Mouse (Mus musculus): Measurements from ENCODE around the gene Tbl1xr1. TPM values are rescaled to one million over a fixed set of nuclear protein-coding genes. Genes with fewer than 3 reads are reported as not detected.

Tbl1xr1 gene
- total RNA-seq (2017): 106 and 133 TPM in 2 replicates

GRCm38 (mm10) chr3:22076561-22076935, at the start of gene Tbl1xr1:
Gene Tbl1xr1, plus strand, starts transcription at chr3:22076652.
- ATAC-seq (replicated peaks; ENCODE audit: low read depth, poor library complexity, severe bottlenecking): peak; percentile 40

DNA sequence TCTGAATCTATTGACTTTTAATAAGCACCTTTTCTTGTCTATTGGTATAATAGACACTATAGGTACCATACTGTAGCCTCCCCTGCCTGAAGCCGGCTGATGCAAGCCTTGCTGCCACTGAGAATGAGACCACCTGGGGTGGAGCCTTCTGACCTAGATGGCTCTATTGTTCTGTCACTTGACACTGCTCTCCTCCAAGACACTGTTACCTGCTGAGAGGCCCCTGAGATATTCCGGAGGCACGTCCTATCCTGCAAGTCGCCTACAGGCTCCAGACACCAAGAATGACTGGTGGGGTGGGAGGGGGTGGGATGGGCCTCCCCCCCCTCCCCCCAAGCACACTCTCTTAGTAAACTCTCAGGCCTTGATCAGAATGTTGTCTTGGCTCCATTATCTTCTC, 38.4 kb upstream of the Tbl1xr1 start:
- no peak for ATAC-seq (replicated peaks; ENCODE audit: low read depth, poor library complexity, severe bottlenecking)

DNA sequence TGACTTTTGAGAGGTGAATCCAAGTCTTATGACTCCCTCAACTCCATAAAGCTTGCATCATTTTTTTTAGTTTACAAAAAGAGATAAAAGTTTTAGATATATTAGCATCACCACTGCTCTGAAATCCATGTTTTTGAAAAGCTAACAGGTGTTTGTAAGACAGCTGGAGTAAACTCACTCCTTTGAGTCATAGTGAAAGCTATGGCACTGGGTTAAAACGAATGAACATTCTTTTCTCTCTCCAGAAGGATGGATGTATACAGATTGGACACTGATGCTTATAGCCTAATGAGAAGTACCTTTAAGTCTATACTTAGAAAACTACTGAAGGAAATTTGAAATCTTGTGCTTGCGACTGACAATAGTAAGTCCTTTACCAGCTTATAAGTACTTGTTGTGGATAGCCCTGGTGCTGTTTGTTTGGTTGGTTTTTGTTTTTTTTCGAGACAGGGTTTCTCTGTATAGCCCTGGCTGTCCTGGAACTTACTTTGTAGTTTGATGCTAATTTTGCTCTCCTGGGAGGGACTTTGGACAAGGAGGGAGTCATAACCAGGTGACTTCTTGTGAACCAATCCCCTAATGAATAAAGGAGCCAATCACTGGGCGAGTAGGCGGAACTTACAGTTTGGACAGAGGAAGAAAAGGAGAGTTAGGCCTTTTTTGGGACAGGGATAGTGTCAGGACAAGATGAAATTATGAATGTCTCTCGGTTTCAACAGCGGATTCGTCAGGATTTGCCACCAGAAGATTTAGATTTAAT, 37.2 kb upstream of the Tbl1xr1 start:
- no peak for ATAC-seq (replicated peaks; ENCODE audit: low read depth, poor library complexity, severe bottlenecking)

- ATAC-seq (replicated peaks; ENCODE audit: low read depth, poor library complexity, severe bottlenecking): no peak
These were observed 35.8 kb upstream of the Tbl1xr1 start for GRCm38 (mm10) chr3:22040627-22041026.

GRCm38 (mm10) chr3:22047203-22047602, 29.2 kb upstream of the Tbl1xr1 start:
- ATAC-seq (replicated peaks; ENCODE audit: low read depth, poor library complexity, severe bottlenecking): no peak

- no peak for ATAC-seq (replicated peaks; ENCODE audit: low read depth, poor library complexity, severe bottlenecking)
These were observed 19.7 kb upstream of the Tbl1xr1 start for GRCm38 (mm10) chr3:22056664-22057328.

- ATAC-seq (replicated peaks; ENCODE audit: low read depth, poor library complexity, severe bottlenecking): 0 out of 2 replicates have a peak, but pooled peaks have one; percentile 29
These were observed 18.1 kb upstream of the Tbl1xr1 start for GRCm38 (mm10) chr3:22058206-22058804.

- 0 out of 2 replicates have a peak, but pooled peaks have one; percentile 29 for ATAC-seq (replicated peaks; ENCODE audit: low read depth, poor library complexity, severe bottlenecking)
These were observed 15.3 kb upstream of the Tbl1xr1 start for GRCm38 (mm10) chr3:22061163-22061562.

GRCm38 (mm10) chr3:22068621-22069020, 7.8 kb upstream of the Tbl1xr1 start:
- ATAC-seq (replicated peaks; ENCODE audit: low read depth, poor library complexity, severe bottlenecking): no peak

- no peak for ATAC-seq (replicated peaks; ENCODE audit: low read depth, poor library complexity, severe bottlenecking)
These were observed 2.5 kb upstream of the Tbl1xr1 start for GRCm38 (mm10) chr3:22073916-22074315.

DNA sequence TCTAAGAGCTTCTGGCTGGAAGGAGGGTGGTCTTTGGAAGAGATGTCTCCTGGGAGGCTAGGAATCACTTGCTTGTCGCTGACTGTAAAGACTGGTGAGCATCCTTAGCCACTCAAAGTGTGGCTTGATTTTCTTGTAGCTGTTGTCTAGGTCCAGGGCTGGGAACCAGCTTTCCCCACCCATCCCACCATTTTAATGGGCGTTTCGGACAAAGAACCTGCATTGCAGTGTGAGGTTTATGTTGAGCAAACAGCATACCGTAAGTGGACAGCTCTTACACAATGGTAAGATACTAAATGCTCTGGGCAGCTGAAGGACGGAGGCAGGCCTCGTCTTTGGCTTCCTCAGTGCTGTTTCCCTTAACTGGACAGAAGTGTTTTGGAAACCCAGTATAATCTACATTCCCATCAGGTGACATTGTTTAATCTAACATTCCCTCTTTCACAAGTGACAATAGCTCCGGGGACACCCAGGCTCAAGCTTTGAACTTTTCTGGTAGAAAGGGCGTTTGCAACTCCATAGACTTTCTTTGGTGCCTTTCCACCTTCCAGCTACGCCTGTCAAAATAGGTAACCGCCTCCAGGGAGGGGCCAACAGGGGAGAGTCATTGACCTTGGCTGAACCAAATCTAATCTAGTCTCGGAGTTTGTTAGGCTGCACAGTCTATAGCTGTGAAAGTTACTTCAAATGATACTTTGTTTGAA, 1.7 kb upstream of the Tbl1xr1 start:
- 0 out of 2 replicates have a peak, but pooled peaks have one; percentile 9 for ATAC-seq (replicated peaks; ENCODE audit: low read depth, poor library complexity, severe bottlenecking)

- no peak for ATAC-seq (replicated peaks; ENCODE audit: low read depth, poor library complexity, severe bottlenecking)
These were observed 950 bp upstream of the Tbl1xr1 start for GRCm38 (mm10) chr3:22075517-22075886.

GRCm38 (mm10) chr3:22075887-22076560, 428 bp upstream of the Tbl1xr1 start:
- ATAC-seq (replicated peaks; ENCODE audit: low read depth, poor library complexity, severe bottlenecking): peak; percentile 60

GRCm38 (mm10) chr3:22076936-22077656, 644 bp downstream of the Tbl1xr1 start:
- peak; percentile 43 for ATAC-seq (replicated peaks; ENCODE audit: low read depth, poor library complexity, severe bottlenecking)

GRCm38 (mm10) chr3:22077657-22078475, 1.4 kb downstream of the Tbl1xr1 start:
- no peak for ATAC-seq (replicated peaks; ENCODE audit: low read depth, poor library complexity, severe bottlenecking)

GRCm38 (mm10) chr3:22078529-22078928, 2.1 kb downstream of the Tbl1xr1 start:
- no peak for ATAC-seq (replicated peaks; ENCODE audit: low read depth, poor library complexity, severe bottlenecking)

DNA sequence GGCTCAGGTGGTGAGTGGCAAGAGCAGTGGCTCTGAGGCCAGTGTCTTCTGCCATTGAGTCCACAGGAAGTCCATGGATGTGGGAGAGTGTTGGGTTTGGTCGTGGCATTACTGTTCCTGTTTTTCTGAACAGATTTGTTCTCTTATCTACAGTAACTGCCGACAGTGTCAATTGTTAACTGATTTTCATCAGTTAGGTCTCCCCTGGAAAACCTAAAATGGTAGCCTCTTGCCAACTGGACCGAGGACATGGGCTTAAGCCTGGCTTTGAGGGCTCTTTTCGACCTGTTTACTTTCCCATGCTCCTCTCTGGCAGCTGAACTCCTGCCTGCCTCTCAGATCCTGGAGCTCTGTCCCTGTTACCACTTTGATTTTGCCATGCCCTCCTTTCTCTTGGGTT, 5.4 kb downstream of the Tbl1xr1 start:
- peak; percentile 37 for ATAC-seq (replicated peaks; ENCODE audit: low read depth, poor library complexity, severe bottlenecking)

DNA sequence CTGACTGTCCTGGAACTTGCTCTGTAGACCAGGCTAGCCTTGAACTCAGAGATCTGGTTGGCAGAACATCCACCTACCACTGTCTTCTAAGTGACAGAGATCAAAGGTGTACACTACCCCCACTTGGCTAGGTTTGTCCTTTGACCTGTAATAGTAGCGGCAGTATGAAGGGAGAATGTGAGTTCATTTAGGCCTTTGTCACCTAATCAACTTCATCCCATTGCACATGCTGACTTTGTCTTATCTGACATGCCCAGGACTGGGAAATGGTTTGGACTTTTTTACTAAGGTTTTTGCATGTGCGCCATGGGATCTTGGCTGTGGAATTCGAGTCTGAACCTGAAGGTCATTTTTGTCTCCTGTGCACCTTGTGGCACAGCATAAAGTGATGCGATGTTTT, 6.4 kb downstream of the Tbl1xr1 start:
- ATAC-seq (replicated peaks; ENCODE audit: low read depth, poor library complexity, severe bottlenecking): no peak
